Mouse (Mus musculus) NIH3T3 (cell line): ENCODE measurements around the gene Mical2.
A peak's percentile ranks its signal among the peaks of the same experiment; 100 is the strongest.

Experiments used
- DNase-seq: peaks from one replicate; pipeline ENCODE4 v3.0.0-alpha.2; 2012; ENCODE audit warnings: low read depth

The Mical2 gene

DNA sequence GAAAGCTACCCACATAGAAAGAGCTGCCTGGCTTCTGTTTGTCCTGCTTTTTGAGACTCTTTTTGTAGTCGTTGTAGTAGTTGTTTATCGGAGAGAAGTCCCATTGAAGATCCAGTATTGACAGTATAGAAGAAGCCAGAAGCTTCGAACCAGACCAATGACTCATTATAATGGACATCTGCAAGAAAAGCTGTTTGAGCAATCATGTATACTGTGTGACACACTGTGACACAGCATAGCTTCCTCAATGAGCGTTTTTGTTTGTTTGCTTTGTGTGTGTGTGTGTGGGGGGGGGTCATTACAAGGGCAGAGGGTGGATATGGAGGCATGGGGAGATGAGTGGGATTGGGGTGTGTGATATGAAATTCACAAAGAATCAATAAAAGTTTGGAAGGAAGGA lies 53.0 kb downstream of the Mical2 start:
- DNase-seq: no peak

GRCm38 (mm10) chr7:112280474-112280873 lies 54.8 kb downstream of the Mical2 start:
- DNase-seq: no peak

DNA sequence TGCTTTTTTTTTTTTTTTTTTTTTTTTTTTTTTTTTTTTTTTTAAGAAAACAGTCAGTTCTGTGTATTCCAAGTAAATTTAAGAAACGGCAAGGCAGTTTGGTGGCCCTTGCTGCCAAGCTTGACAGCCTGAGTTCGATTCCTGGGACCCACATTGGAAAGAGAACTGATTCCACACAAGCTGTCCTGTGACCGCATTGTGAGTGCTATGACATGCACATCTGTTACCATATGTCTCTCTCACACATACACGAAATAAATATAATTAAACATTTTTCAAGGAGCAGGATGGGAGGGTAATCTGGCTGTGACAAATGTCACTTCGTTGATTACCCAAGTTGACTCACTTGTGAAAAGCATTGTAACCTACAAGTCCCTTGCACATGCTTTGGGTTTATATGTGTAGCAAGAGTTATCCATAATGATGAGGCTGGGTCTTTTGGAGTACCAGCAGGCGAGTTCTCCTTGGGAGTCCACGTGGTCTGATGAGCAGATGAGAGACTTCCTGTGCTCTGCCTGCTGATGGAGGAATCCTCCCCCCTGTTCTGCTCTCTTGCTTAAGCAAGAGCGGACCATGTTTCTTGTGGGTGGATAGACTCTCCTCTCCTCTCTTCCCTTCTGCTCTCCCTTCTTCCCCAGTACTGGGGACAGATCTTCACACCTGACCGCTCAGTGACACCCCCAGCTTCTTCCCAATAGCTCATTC lies 58.1 kb downstream of the Mical2 start:
- DNase-seq: no peak

DNA sequence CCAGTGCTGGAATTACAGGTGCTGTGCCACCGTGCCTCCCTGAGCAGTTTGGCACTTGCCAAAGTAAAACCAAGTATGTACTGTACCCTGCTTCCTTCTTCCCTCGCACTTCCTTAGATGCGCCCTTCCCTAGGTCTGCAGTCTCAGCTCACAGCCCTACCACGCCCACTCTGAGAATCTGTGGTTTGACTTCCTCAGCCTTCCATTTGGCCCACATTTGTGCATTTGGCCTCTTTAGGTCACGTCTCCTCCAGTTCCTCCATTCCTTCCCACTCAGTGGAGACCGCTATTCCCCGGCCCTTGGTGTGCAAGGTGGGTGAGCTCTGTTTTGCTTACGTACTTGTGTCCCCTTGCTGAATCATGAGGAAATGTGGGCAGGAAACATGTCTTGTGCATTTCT lies 59.9 kb downstream of the Mical2 start:
- no peak for DNase-seq

GRCm38 (mm10) chr7:112288352-112289107 lies 62.9 kb downstream of the Mical2 start:
- DNase-seq: no peak

- no peak for DNase-seq
Measured at GRCm38 (mm10) chr7:112289514-112289913, 63.9 kb downstream of the Mical2 start.

- peak; percentile 91 for DNase-seq
Measured at GRCm38 (mm10) chr7:112289990-112290389, 64.3 kb downstream of the Mical2 start.

DNA sequence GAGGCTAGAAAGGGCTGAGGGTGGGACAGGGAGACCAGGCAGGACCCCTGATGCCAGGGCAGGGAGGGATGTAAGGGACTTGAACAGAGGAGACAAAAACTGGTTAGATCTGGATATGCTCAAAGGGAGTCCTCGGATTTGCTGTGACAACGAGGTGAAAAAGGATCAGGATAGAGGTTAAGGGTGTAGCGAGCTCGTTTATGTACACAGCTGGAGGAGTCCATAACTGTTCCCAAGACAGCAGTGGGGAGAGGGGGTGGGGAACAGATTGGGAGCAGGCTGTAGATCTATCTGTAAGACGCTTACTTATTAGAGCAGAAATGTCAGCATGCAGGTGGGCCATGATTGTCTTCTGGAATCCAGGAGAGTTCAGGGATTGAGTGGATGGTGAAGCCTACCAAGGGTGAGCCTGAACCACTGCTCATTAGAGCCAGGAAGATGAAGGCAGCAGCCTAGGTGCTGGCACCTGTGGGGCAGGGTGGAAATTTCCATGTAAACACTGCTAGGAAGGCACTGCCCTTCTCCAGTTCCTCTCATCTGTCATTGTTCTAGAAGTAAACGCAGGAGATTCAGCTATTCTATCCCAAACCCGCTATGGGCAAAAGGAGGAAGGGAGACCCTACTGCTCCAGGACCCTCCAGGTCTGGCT lies 67.9 kb downstream of the Mical2 start:
- DNase-seq: no peak

DNA sequence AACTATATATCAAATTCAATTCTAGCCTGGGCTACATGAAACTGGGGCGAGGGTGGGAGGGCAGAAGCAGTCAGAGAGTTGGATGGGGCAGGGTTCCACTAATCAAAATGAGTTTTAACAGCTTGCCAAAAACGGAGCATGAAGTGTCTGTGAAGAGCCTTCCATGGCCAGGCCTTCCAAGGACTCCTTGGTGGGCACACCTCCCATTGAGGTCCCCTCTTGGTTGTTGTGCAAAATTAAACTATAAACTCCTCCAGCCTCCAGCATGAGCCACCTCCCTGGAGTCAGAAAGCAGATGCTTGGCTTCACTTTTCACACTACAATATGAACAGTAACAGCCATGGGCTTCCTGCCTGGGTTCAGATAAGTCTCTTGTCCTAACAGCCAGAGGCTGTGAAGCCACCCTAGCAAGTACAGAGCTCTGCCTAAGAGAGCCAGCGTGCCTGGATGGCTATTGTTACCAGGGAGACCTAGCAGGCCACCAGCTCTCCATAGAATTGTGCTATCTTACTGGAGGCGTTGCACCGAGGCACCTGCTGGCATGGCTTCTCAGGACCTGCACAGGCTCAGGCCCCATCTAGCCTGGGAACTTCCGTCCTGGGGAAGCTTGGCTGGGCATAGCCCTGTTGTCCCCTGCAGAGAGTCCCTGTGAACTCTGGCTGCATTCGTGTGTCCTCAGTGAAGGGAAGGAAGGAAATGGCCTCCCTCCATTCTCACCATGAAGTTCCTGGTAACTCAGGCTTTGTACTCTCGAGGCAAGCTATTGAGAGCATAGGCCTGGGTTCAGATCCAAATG lies 70.0 kb downstream of the Mical2 start:
- no peak for DNase-seq

GRCm38 (mm10) chr7:112298032-112298431 lies 72.4 kb downstream of the Mical2 start:
- DNase-seq: peak; percentile 69

DNA sequence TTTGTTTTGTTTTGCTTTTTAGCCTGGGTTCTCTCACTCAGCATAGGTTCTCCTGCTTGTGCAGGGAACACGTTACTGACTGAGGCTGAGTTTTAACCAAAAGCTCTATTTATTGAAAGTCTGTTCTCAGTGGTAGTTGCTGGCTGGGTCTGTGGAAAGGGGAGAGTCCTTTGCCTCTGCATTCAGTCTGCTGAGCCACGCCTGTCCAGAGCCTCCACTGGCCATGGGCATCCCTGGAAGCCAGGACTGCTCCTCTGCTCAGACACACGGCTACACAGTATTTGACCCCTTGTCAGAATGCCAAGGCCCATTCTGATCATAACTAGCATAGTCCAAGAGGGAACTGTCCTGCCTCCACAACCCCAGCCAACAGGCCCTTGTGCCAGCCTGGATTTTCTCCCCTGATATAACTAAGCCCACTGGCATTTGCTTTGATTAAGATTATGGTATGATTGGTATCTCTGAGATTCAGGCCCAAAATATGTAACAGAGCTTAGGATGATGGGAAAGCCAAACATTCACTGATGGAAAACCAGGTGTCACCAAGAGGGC lies 73.3 kb downstream of the Mical2 start:
- peak; percentile 63 for DNase-seq

GRCm38 (mm10) chr7:112299521-112300096 lies 74.0 kb downstream of the Mical2 start:
- DNase-seq: peak; percentile 62

DNA sequence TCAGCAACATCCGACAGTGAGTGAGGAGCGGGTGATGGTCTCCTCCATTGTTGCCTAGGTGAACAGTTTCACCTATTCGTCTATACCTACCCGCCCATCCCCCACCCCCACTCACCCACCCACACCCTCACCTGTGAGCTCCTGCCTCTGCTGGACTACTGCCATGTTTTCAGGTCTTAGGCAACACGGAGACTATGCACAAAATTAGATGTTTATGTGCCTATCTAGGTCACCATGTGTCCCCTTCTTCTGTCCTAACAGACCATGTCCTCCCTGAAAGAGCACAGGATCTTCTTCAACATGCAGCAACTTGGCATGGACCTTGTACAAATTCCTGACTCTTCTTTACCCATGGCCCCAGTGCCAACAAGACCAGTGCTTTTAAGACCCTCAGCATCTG lies 74.5 kb downstream of the Mical2 start:
- no peak for DNase-seq

DNA sequence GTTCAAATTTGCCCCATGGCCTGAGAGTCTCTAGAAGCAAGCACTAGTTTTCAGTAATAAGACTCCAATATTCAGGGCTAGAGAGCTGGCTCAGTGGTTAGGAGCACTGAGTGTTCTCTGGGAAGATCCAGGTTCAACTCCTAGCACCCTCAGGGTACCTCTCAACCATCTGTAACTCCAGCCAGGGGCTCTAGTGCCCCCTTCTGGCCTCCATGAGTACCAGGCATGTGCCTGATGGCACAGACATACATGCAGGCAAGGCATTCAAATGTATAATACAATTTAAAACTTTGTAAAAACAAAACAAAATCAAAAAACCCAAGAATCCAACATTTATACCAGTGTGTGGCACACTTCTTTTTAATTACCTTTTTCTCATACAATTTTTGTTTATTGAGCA lies 75.4 kb downstream of the Mical2 start:
- DNase-seq: peak; percentile 28

GRCm38 (mm10) chr7:112304382-112304781 lies 78.7 kb downstream of the Mical2 start:
- DNase-seq: peak; percentile 84

GRCm38 (mm10) chr7:112309289-112310016 lies 83.8 kb downstream of the Mical2 start:
- DNase-seq: peak; percentile 23

DNA sequence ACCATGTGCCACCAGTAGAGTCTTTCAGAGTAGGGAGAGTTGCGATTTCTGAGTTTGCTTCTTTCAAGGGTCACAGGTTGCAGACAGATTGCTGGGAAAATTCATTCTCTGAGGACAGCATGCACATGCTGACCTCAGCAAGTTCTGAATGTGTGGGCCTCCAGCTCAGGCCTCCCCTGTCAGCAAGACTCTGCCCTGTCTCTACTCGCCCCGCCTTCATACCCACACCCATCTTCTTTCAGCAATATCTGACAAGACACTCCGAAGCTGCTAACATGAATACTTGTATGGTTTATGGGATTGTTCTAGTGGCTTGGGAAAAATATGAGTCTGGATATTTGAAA lies 84.3 kb downstream of the Mical2 start:
- DNase-seq: no peak

DNA sequence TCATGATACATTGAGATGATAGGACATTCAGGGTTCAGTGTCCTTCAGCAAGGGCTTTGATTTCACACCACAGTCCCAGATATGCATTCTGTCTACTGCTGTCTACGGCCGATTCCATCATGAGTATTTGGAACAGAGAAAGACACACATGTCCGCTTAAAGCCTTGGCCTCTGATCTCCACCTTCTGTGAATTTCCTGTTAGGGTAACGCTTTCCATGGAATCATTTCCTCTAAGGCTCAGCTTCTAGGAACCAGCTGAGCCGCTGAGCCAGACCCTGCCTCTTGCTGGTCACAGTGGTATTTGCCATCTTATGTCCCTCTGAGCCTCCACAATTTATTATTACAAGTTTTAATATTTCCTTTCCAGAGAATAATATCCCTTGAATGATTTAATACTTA lies 87.6 kb downstream of the Mical2 start:
- no peak for DNase-seq

GRCm38 (mm10) chr7:112313670-112314069 lies 88.0 kb downstream of the Mical2 start:
- no peak for DNase-seq

GRCm38 (mm10) chr7:112316239-112316638 lies 90.6 kb downstream of the Mical2 start:
- DNase-seq: peak; percentile 73

- no peak for DNase-seq
Measured at GRCm38 (mm10) chr7:112317491-112317890, 91.8 kb downstream of the Mical2 start.
